Mouse (Mus musculus) adrenal gland, adult 2 months (tissue): Measurements from ENCODE around the gene Ankdd1b. TPM values are rescaled to one million over a fixed set of nuclear protein-coding genes. Genes with fewer than 3 reads are reported as not detected.

Source experiments
- DNase-seq: peaks from one replicate; pipeline ENCODE4 v3.0.0; 2021
- polyA plus RNA-seq: library from polyadenylated mRNA; depleted of rRNA; stranded (reverse); fragments of >200 nt; gene quantifications from 2 replicates; pipeline ENCODE4 v1.2.3, GENCODE M21; 2012
- total RNA-seq, 2 experiments: library from RNA; stranded (reverse); gene quantifications; 2 replicates each; pipeline ENCODE4 v1.2.3; 2021

Gene Ankdd1b
- total and polyA plus RNA-seq, 3 experiments, result 0.52 to 0.92 (median 0.81) TPM

DNA sequence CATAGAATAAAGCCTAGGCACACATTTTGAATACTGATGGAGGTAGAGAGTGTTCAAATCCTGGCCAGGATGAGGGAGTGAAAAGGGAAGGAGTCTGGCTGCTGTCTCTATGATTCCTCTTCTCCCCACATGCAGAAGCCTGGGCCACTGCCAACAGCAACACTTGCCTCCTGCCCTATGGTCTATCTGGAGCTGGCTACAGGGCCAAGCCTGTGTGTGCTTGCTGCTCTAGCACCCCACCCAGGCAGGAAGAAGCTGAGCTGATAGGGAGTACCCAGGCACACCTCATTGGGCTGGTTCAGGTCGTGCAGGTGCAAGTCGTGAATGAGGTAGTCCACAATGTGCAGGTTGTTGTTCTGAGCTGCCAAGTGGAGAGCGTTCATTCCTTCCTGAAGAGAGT lies 16.7 kb downstream of the Ankdd1b start:
- DNase-seq, result no peak

DNA sequence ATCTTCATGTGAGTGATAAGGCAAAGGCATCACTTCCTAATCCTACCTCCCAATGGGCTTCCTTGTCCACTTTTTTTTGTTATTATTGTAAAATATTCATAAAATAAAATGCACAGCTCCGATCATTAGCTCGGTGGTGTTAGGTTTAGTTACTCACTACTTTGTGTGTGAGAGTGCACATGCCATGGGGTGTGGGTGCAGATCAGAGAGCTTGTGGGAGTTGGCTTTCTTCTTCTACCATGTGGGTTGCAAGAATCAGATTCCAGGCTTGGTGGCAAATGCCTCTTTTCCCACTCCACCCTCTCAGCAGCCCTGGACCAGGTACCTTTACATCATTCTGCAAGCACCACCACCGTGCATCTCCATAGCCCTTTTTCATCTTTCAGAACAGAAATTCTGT lies 18.4 kb downstream of the Ankdd1b start:
- DNase-seq, result no peak

DNA sequence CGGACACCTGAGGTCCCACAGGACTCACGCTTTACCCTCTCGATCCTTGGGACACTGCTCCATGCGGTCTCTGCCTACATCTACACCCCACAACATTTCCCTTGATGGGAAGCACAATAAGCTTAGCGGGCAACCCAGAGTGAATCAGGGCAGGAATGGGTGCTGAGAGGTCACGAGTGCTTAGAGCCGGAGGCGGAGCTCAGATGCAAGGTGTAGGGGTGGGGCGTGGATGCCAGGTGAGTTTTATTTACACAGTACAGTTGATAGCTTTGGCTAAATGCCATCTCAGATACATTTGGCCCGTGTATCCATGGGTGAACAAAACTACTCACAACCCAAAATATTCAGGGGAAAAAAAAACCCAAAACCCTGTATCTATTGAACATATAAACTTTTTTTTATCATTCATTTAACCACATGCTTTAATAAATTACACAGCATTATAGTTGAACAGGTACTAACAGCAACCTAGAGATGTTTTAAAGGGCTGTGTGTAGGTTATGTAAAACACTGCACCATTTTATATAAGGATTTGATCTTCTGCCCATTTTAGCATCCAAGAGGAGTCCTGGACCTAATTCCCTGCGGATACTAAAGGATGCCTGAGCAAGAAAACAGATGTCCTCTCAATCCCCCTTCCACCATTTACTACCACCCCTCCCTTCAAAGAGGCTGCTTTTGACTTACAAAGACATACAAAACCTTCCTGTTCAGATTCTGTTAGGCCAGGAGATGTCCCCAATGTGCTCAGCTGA lies 19.4 kb downstream of the Ankdd1b start:
- no peak for DNase-seq

DNA sequence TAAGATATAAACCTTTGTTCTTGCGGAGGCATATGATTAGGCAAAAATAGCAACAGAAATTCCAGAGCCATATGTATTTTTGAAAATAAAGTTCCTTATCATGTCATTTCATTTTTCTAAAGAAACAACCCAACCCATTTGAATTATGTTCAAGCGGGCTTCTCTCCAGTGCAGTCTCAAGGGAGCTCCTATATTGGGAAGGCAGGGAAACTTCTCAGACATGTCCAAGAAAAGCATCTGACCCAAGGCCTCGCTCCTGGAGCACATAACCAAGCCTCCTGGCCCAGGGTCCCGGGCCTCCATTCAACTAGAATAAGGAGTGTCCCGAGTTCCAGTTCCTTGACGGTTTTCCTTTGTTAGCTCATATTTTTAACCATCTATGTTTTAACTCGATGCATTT lies 20.1 kb downstream of the Ankdd1b start:
- no peak for DNase-seq

DNA sequence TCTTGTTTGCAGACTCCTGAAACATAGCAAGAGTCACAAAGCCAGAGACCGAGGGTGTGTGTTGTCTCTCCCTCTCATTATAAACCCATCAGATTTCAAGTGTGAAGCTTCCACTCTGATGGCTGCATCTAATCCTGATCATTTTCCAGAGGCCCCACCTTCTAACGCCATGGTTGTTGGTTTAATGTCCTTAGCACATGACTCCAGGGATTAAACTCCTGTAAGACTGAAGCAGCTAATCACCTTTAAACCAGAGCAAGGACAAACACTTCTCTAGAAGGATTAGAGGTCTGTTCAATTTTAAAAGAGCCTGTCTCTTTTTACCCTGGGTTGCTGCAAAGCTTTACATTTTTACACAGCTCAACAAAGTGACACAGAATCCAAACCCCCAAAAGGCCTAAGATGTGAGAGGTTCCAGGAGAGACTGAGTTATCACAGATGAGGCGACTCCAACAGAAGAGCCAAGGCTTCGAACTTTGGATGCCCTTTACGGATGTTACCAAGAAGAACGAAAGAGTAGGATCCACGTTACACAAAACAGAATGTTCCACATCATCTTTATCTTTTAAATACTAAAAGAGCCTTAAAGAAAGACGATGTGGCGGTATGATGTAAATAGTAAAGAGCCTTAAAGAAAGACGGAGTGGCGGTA lies 20.7 kb downstream of the Ankdd1b start:
- DNase-seq, result no peak

DNA sequence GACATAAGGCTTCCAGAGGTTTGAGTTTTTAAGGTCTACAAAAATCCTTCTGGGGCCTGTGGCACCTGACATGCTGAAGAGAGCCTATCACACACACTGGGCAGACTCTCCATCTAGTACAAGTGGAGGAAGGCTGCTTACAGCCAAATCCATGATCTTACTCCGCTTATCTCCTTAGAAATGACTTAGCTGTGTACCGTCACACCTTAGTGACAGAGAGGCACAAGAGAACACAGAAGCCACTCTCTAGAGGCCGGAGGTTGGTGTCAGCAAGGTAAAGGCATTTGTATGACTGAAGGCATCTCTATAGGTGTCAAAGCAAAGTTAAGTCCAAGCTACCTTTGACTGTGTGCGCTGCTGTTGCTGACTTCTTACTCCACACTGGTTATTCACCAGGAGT lies 30.6 kb downstream of the Ankdd1b start:
- no peak for DNase-seq

DNA sequence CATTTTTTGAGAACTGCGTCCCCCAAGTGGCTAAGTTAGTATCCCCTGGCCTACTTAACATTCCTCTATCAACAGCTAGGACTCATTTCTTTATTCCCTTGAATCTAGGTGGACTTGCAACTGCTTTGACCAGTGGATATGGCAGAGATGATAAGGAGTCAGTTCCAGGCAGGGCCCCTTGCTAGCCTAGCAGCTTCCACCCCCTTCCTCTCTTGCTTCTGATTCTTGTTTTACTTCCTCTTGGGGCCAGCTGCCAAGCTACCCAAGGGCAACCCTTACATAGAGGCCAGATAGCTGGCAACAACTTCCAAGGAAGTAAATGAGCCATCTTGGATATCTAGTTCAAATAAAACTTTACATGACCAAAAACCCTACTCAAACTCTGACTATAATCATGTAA lies 34.1 kb downstream of the Ankdd1b start:
- DNase-seq, result no peak

DNA sequence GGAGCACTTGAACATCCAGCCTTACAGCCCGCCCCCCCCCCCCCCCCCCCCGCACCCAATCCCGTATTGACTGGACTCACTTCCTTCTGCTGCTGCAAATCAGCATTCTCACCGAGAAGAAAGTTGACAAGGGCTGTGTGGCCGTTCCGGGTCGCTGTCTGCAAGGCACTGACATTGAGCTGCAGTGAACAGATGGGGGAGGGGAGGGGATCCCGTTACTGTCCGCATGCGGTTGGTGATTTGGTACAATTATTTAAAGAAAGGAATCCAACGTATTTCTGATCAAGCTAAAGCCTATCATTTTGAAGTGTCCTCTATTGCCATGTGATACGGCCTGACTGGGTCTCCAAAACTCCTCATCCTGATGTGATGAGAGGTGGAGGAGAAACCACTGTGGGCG lies 35.2 kb downstream of the Ankdd1b start:
- no peak for DNase-seq

DNA sequence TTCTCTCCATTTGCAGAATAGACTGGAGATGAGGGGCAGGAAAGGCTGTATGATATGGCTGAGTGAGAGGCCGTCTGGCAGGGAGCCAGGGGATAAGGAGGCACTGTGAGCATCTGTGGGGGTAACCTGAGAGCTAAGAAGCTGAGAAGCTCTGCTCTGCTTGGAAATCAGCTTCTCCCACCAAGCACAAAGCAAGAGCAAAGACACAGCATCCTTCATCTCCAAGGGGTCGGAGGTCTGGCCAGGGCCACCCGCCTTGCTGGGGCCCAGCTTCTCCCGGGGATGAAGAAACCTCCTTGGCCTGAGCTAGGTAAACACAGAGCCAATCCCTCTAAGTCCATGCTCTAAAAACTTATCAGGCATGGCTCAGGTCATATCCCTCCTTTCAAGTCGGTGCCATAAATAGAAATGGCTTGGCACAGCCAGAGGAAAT lies 36.1 kb downstream of the Ankdd1b start:
- DNase-seq, result no peak

DNA sequence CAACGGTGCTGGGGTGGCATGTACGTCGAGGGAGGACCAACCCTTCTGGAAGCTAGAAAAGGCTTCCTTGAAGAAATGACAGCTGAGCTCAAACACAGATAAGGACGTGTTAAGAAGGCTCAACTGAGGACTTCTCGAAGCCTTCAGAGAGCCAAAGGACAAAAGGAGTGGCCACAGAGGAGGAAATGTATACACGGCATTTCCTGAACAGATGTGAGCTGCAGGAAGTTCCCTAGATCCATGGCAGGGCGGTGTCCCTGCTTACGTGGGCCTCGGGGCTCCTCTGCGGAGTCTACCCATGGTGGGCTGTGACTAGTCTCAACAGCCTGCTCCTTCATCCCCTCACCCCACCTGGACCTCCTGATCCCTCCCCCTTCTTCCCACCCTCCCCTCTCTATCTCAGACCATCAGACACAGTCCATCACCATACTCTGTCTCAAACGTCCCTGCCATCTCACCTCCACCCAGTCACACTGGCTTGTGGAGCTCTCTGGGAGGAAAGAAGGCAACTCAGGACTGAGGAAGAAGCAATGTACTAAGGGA lies 37.3 kb downstream of the Ankdd1b start:
- no peak for DNase-seq

DNA sequence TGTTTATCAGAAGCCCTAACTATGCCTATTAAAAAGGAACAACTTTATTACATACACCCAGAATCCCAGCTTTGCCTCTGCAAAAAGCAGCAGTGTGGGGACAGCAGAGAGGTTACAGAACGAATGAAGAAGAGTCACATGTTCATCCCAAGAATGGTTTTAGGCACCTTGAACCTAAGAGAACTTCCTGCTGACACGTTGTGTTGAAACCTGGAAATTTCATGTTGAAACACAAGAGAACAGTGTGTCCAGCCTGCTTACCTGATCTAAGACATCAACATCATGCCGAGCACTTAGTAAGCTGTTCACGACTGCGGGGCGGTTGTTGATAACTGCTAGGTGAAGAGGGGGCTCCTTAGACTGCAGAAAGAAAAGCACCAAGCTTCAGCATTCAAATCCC lies 38.0 kb downstream of the Ankdd1b start:
- no peak for DNase-seq

DNA sequence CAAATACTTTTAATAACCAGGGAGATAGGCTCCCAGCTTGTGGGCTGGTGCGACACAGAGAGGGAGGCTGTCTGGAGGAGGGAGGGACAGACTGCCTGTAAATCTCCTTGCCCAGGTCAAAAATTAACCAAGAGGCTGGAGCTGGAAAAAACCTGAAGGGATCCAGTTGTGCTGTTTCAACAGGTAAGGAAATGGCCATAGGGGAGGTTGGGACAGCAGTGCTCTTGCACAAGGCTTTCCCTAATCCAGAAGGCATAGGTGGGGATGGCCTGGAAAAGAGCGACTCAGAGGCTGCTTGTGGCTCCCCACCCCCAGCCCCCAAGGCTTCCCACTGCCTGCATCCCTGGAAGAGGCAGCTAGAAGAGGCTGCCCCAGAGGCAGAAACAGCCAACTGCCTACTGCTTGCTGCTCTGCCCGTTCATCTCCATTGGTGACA lies 38.6 kb downstream of the Ankdd1b start:
- peak; percentile 60 for DNase-seq

DNA sequence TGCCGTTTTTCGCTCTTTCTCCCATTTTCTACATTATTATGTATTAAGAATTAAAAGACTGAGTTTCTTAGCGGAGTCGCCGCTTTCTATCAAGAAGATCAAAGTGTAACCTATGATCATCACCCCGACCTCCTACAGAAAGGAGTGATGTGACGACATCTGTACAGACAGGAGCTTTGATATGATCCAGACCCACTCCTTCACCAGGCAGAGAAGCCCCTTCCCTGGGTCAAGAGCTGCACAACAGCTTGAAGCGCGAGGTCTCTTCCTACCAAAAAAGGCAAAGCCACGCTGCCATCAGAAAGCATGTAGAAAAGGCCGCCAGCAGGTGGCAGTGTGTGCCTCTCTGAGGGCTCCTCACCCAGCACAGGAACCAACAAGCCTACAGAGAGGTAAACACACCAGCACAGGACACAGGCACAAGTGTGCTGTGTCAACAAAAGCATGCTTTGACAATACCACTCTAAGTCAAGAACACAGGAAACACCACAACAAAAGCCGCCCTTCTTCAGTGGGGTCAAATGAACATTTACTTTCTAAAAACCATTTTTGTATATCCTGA lies 39.3 kb downstream of the Ankdd1b start:
- DNase-seq, result peak; percentile 89

DNA sequence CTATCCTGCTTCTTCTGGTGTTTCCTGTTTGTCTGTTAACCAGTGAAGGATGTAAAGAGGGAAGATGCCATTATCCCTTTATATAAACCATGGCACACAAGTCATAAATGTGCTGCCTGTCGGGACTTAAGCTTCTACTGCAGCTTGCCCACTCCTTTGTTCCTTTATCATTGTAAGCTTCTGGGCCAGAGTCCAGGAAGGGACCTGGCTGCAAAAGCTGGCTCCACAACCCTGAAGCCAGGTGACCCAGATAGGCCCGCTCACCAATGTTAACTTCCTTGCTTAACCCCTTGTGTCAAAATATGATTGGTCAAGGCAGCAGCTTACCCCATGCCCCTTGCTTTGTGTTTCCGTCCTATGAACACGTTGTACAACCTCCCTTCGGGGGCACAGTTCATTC lies 42.5 kb downstream of the Ankdd1b start:
- DNase-seq, result no peak

DNA sequence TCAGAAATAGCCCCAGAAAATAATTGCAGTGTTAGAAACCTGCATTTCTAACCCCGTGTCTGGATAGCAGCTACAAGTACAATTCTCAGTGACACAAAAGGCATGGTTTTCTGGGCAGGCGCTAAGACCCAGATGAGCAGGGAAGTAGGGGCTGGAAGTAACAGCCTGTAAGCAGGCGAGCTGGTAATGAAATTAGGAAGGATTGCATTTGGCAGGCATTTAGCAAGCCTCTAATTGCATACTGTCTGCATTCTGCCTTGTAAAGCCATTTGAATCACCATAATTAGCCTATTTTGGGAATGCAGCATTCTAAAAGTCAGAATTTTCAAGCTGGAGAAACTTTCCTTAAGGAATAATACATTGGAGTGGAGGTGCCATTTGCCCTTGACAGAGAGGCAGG lies 45.0 kb downstream of the Ankdd1b start:
- no peak for DNase-seq

DNA sequence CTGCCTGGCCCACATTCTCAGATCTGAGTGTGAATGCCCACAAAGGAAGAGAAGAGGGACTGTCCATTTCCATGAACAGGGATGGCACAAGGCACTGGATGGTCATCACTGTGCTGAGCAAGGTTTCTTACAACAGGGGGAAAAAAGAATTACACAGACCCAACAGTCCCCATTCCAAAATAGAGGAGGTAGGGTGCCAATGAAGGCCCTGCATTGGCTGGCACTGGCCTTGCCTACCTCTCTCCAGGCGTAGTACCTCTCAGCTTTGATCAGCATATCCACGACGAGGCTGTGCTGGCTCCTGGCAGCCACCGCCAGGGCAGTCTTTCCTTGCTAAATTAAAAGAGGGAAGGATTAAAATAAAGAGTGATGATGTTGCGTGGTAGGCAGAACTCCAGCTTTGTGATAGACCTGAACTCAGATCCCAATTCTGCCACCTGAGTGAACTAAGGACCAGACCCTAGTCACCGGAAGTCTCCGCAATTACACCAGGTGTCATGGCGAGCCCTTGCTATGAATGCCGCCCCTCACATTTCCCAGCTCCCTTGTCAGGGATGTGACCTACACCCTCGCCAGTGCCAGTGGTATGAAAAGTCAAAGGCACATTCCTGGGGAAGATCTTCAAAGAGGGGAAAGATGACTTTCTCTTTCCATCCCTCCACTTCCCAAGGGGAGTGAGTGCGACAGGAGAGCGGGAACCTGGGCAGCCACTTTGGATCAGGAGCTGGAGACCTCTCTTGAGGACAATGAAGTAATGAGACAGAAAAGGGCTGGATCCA lies 46.3 kb downstream of the Ankdd1b start:
- DNase-seq, result no peak

DNA sequence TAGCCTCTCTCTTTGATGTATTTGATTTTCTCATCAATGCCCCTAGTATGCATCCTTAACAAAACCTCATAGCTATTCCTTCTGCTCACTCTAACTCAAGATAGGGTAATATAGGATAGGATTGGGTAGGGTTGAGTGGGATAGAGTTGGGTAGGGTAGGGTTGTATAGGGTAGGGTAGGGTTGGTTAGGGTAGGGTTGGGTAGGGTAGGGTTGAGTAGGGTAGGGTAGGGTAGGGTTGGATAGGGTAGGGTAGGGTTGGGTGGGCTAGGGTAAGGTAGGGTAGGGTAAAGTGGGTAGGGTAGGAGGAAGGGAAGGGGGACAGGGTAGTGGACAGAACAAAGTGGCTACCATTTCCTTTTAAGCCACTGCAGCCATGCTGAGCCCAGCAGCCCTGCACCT lies 49.8 kb downstream of the Ankdd1b start:
- no peak for DNase-seq

DNA sequence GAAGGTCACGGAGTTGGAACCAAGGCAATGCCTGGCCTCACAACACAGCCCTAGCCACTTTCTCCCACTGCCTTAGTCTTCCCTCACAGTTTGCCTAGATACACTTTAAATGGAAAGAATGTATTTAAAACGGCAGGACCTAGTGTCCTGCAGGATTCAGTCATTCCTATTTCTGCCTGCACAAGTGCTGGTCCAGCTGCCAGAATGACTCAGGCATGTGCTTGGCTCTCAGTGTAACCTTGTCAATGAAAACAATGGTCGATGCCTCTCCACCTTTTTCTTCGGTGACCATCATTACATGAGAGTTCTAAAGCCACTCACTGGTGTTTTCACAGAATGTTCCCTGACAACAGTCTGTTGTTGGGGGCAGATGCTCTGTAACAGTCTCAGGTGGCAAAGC lies 52.5 kb downstream of the Ankdd1b start:
- peak; percentile 52 for DNase-seq

DNA sequence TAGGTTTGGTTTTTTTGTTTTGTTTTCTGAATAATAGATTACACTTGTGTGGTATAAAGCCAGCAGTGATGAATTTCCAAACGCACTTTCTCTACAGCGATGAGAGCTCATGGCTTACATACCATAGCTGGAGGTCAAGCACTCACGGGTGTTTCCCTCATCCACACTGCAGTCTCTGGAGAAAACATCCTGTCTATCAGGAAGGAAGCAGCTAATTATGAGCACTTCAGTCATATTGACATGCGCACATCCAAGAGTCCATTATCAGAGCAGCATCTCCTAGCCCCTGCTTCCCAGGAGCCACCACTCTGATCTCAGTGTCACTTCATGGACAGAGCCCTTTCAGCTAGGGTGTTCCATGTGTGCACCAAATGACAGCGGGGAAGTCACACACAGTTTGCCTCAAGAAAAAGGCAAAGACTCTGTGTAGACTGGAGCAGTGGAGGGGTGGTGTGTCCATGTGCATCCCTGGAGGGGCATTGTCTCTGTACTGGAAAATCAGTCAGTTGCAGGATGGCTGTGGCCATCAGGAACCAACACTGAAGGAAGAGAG lies 53.7 kb downstream of the Ankdd1b start:
- no peak for DNase-seq

DNA sequence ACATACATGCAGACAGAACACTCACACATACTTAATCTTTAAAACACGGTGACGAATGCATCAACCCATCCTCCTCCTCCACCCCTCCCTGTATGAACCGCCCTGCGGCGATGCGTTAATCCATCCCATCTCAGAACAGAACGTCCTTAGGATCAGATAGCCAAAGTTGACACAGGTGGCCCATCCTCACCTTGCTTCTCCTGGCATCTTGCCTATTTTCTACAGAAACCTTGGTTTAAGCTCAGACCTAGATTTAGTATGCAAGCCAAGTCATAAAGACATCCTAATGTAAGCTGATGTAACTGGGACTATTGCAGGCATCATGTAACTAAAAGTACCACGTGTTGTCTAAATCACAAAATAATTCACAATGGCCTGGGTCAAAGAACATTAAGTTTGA lies 54.6 kb downstream of the Ankdd1b start:
- no peak for DNase-seq

DNA sequence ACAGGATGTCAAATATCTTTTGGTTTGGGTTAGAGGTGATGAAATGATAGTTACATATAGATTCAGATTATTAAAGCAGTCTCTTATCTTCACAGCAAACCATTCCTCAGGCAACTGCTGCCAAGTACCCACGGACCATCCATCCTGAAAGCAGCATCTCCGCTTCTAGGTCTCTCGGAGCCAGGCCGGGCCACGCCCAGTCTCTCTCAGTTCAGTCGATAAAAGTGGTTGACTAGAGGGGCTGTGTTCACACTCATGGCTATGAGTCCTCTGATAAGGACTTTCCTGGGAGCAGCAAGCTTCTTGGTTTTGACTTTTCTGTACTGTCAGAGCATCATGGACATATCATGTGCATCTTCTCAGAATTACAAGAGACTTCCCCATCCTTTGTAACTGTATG lies 56.6 kb downstream of the Ankdd1b start:
- DNase-seq, result no peak

DNA sequence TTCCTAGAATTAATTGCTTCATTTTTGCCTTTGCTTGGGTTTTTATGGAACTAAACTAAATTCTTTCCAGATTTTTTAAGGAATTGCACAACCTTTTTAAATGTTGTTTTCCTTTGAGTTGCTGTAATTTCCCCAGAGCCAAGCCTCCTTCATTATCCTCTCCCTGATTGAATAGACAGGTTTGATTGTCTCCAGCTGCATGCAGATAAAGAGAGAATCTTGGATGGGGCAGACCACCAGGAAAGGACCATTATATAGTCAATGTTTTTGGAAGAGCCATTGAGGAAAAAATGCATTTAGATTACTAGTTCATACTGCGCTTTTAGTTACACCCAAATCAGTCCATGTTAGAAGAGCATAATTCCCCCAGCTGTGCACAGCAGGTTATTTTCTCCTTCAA lies 62.2 kb downstream of the Ankdd1b start:
- DNase-seq, result no peak
